ENCODE assay signal across 12 mouse cellular contexts in genomic region chr17:89318356-89318755, GRCm38 (mm10).
"Had no signal": no experiment of that assay in that cellular context is flagged by ENCODE, and none has a peak within 500 bp of the region (broad histone marks: within the 10 kb centered on the region; RNA-seq: fewer than 3 reads in every experiment).

No protein-coding gene starts in this region.

- DNase-seq: retina, postnatal 1 day; right cerebral cortex, adult 18-20 months; right cerebral cortex, postnatal 14 days; right cerebral cortex, postnatal 25 days; right cerebral cortex, postnatal 4 days; spleen, adult 18-20 months; thymus, adult 18-20 months; thymus, adult 2 months; thymus, postnatal 14 days; thymus, postnatal 25 days; thymus, postnatal 36 days; thymus, postnatal 4 days had no signal
